Mouse (Mus musculus) inflammation-experienced regulatory T-cells, adult 6 months (primary cell): Measurements from ENCODE around the gene Olfr1046. TPM values are rescaled to one million over a fixed set of nuclear protein-coding genes. Genes with fewer than 3 reads are reported as not detected.
"Not testable (repeated sequence)": the region's sequence is repeated elsewhere in the genome, so short reads cannot be mapped to it uniquely, and the experiment has no call there.

ENCODE experiments used
- ATAC-seq: one replicate; pipeline ENCODE4 v1.8.0; 2017
- polyA plus RNA-seq, 3 experiments: library from polyadenylated mRNA; unstranded; fragments of 100-300 nt; shearing (Covaris generic); gene quantifications; one replicate each; pipeline ENCODE4 v1.2.1; 2017

The Olfr1046 gene
- polyA plus RNA-seq, result not detected

GRCm38 (mm10) chr2:86219214-86219613 is at the start of gene Olfr1046:
Gene Olfr1046 (minus strand): TSS chr2:86219314.
- ATAC-seq, result no peak

- not testable (repeated sequence) for ATAC-seq
Measured at GRCm38 (mm10) chr2:86258228-86258627, 39.1 kb upstream of the Olfr1046 start, which contains the start of gene Olfr1049. Gene Olfr1049 (minus strand): TSS chr2:86258328.

DNA sequence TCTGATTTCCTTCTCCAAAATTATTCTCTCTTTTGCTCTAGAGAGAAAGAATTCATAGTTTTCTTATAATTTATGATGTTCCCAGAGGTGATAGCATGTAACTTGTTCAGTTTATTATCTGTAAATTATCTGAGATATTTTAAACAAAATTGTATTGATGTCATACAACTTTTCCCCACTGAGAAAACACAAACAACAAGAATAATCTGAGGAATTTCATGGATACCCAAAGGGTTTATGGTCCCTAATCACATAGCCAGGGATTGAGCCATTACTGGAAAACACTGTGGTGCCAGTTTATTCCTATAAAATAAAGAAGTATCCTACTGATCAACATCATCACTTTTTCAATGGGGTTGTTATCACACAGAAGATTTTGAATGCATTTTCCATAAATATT is 21.1 kb upstream of the Olfr1046 start, which contains the start of gene Olfr1048:
Olfr1048 (minus strand) TSS at position 101 of the 400 bp plus-strand sequence.
- no peak for ATAC-seq

- ATAC-seq, result no peak
Measured at GRCm38 (mm10) chr2:86231301-86231700, 12.2 kb upstream of the Olfr1046 start, which contains the start of gene Olfr1047. Gene Olfr1047 (minus strand): TSS chr2:86231401.

DNA sequence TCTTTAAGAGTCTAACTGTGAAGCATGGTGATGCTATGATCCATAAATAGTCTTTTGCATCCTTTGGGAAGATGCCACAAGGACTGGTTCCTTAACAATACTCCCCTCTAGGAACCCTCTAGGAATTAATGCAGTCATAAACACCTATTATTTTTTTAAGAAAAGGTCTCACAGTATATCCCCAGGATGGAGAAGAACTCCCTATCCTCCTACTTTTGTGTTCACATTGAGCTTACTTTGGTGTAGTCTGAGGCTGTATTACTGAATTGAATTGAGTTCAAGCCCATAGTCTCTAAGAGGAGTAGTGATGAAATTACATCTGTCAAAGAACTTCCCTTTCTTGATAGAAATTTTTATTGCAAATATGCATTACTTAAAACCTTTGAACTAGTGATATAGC is 16.2 kb downstream of the Olfr1046 start, which contains the start of gene Olfr1045:
Olfr1045 (minus strand) TSS at position 101 of the 400 bp plus-strand sequence.
- no peak for ATAC-seq

GRCm38 (mm10) chr2:86195863-86196262 is 23.3 kb downstream of the Olfr1046 start:
- ATAC-seq, result no peak

DNA sequence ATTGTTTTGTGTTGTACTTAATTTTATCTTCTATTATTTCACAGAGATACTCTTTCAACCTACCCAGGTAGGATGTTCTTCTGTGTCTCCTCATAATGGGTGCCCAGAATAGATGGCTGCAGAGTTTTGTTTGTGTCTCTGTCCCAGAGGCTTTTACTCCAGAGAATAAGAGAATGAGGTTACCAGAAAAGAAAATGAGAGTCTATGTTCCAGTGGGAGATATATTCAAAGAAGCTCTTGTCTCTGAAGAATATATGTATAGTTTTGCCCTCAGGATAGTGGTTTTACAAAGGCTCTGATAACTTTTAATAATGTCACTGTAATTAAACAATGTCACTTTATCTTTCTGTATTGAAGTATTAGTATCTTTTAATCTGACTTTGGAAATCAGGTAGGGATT is 33.5 kb downstream of the Olfr1046 start, which contains the start of gene Olfr52:
Olfr52 (minus strand) TSS at position 101 of the 400 bp plus-strand sequence.
- no peak for ATAC-seq

DNA sequence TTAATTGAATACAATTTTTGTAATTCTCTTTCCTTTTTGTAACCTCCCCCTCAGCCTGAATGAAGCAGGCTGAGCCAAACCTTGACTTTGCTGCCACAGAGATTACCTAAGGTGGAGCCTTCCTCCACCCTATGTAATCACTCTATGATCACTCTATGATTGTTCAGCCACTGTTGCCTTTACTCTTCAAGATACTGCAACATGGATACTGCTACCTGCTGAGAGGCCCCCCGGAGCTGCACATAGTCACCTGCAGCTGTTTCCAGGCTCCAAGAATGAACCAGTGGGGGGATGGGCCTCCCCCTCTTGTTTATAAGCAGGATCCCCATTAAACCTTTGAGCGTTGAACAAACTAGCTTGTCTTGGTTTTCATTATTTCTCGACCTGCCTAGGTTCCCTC is 39.2 kb downstream of the Olfr1046 start:
- no peak for ATAC-seq

- no peak for ATAC-seq
Measured at GRCm38 (mm10) chr2:86177720-86178119, 41.4 kb downstream of the Olfr1046 start, which contains the start of gene Olfr1044. Gene Olfr1044 (minus strand): TSS chr2:86177820.

DNA sequence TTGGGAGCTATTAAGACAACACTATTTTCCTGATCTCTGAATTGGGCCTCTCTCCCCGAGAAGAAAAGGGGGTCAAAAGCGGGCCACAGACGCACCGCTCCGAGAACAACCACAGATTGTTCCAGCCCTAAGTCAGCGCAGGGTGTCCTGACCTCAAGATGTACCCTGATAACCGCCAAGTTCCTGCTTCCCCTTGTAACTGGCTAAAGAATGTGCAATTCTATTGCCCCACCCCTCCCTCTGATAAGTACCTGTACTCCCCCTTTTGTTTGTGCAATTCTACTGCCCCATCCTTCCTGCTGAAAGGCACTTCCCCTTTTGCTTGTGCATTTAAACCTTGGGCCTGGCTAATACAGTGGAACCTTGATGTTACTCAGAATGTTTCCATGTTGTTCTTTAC is 43.7 kb downstream of the Olfr1046 start:
- not testable (repeated sequence) for ATAC-seq

- ATAC-seq, result no peak
Measured at GRCm38 (mm10) chr2:86167422-86167821, 51.7 kb downstream of the Olfr1046 start, which contains the start of gene Olfr1043. Gene Olfr1043 (minus strand): TSS chr2:86167522.

Other genes with a start within 250 kb of the Olfr1046 start
- not detected for gene Olfr1029, start 245.4 kb downstream of the Olfr1046 start, polyA plus RNA-seq
- not detected for gene Olfr1030, start 240.0 kb downstream of the Olfr1046 start, polyA plus RNA-seq
- not detected for gene Olfr1031, start 229.0 kb downstream of the Olfr1046 start, polyA plus RNA-seq
- gene Olfr1032, start 213.8 kb downstream of the Olfr1046 start, polyA plus RNA-seq, result not detected
- 1 to 10 TPM in 1 of 3 experiments, not detected in 2; 1.2 TPM for gene Olfr1033, start 198.7 kb downstream of the Olfr1046 start, polyA plus RNA-seq
- not detected for gene Olfr1034, start 173.5 kb downstream of the Olfr1046 start, polyA plus RNA-seq
- not detected for gene Olfr1036, start 145.3 kb downstream of the Olfr1046 start, polyA plus RNA-seq
- not detected for gene Olfr1037, start 131.9 kb downstream of the Olfr1046 start, polyA plus RNA-seq
- gene Olfr1039, start 83.4 kb downstream of the Olfr1046 start, polyA plus RNA-seq, result not detected
- gene Olfr1040, start 72.6 kb downstream of the Olfr1046 start, polyA plus RNA-seq, result not detected
- not detected for gene Olfr1042, start 57.5 kb downstream of the Olfr1046 start, polyA plus RNA-seq
- gene Olfr1043, start 51.8 kb downstream of the Olfr1046 start, polyA plus RNA-seq, result not detected
- gene Olfr1044, start 41.5 kb downstream of the Olfr1046 start, polyA plus RNA-seq, result not detected
- not detected for gene Olfr52, start 33.6 kb downstream of the Olfr1046 start, polyA plus RNA-seq
- gene Olfr1045, start 16.3 kb downstream of the Olfr1046 start, polyA plus RNA-seq, result not detected
- not detected for gene Olfr1047, start 12.1 kb upstream of the Olfr1046 start, polyA plus RNA-seq
- gene Olfr1048, start 21.0 kb upstream of the Olfr1046 start, polyA plus RNA-seq, result not detected
- gene Olfr1049, start 39.0 kb upstream of the Olfr1046 start, polyA plus RNA-seq, result not detected
- not detected for gene Olfr1051, start 59.8 kb upstream of the Olfr1046 start, polyA plus RNA-seq
- gene Olfr1052, start 73.1 kb upstream of the Olfr1046 start, polyA plus RNA-seq, result under 1 TPM in 1 of 3 experiments, not detected in 2; 0.21 TPM
- not detected for gene Olfr1053, start 96.0 kb upstream of the Olfr1046 start, polyA plus RNA-seq
- gene Olfr1054, start 116.1 kb upstream of the Olfr1046 start, polyA plus RNA-seq, result not detected
- gene Olfr1055, start 131.0 kb upstream of the Olfr1046 start, polyA plus RNA-seq, result not detected
- gene Olfr1056, start 143.2 kb upstream of the Olfr1046 start, polyA plus RNA-seq, result not detected
- not detected for gene Olfr1057, start 159.1 kb upstream of the Olfr1046 start, polyA plus RNA-seq
- gene Olfr1058, start 169.2 kb upstream of the Olfr1046 start, polyA plus RNA-seq, result not detected
- not detected for gene Olfr1061, start 194.7 kb upstream of the Olfr1046 start, polyA plus RNA-seq
- not detected for gene Olfr1062, start 207.4 kb upstream of the Olfr1046 start, polyA plus RNA-seq
- not detected for gene Olfr1065, start 231.3 kb upstream of the Olfr1046 start, polyA plus RNA-seq
- gene Olfr1066, start 237.0 kb upstream of the Olfr1046 start, polyA plus RNA-seq, result not detected